Mouse (Mus musculus) hematopoietic multipotent progenitor cell, adult 10-12 weeks (in vitro differentiated cells): ENCODE data around the gene Asb4. TPM values are rescaled to one million over a fixed set of nuclear protein-coding genes. Genes with fewer than 3 reads are reported as not detected.

Experiments used
- polyA plus RNA-seq: library from polyadenylated mRNA; stranded (reverse); fragments of >175 nt; gene quantifications from 2 replicates; pipeline ENCODE4 v1.2.3, GENCODE M21; 2012; ENCODE audit warnings: low replicate concordance

Asb4 gene
- polyA plus RNA-seq: not detected in 2 replicates

GRCm38 (mm10) chr6:5383336-5384177 is at the start of gene Asb4:
Gene Asb4 (plus strand): TSS chr6:5383386.

Other genes with a start within 250 kb of the Asb4 start
- not detected in 2 replicates for gene Pon1, start 189.4 kb upstream of the Asb4 start, polyA plus RNA-seq
- gene Pon3, start 127.1 kb upstream of the Asb4 start, polyA plus RNA-seq: 0.91 and 0.99 TPM in 2 replicates
- 24.5 and 27.0 TPM in 2 replicates for gene Pon2, start 84.9 kb upstream of the Asb4 start, polyA plus RNA-seq
- not detected in 2 replicates for gene Pdk4, start 112.9 kb downstream of the Asb4 start, polyA plus RNA-seq